Mouse (Mus musculus) limb, embryonic 10.5 days (tissue): Measurements from ENCODE around the gene 1600002K03Rik. TPM values are rescaled to one million over a fixed set of nuclear protein-coding genes. Genes with fewer than 3 reads are reported as not detected.
A peak's percentile ranks its signal among the peaks of the same experiment; 100 is the strongest.
"Not testable (repeated sequence)": the region's sequence is repeated elsewhere in the genome, so short reads cannot be mapped to it uniquely, and the experiment has no call there.

ENCODE experiments used
- DNase-seq: peaks from one replicate; pipeline ENCODE4 v3.0.0-alpha.2; 2017; ENCODE audit warnings: low spot score
- H3K27ac ChIP-seq: fragments of 300-500 bp; sonication (generic); 2 replicates; pipeline ENCODE4 v1.5.1; 2016; ENCODE audit warnings: mild to moderate bottlenecking
- H3K27me3 ChIP-seq: fragments of 300-500 bp; sonication (generic); 2 replicates; pipeline ENCODE4 v1.6.1; 2016; ENCODE audit warnings: low read depth, mild to moderate bottlenecking; ENCODE audit not compliant: poor library complexity, severe bottlenecking
- H3K36me3 ChIP-seq: fragments of 300-500 bp; sonication (generic); 2 replicates; pipeline ENCODE4 v1.6.1; 2016; ENCODE audit warnings: mild to moderate bottlenecking, moderate library complexity
- H3K4me1 ChIP-seq: fragments of 300-500 bp; sonication (generic); 2 replicates; pipeline ENCODE4 v1.6.1; 2016
- H3K4me3 ChIP-seq: fragments of 300-500 bp; sonication (generic); 2 replicates; pipeline ENCODE4 v1.5.1; 2016; ENCODE audit warnings: mild to moderate bottlenecking, moderate library complexity
- H3K9me3 ChIP-seq: fragments of 300-500 bp; sonication (generic); replicated peaks from 2 replicates; pipeline ENCODE4 v1.6.1; 2016; ENCODE audit warnings: mild to moderate bottlenecking
- WGBS: fragments of 180-500 bp; shearing (Covaris S2); methylation state at CpG from one replicate; pipeline ENCODE4 v1.1.7; 2016; 5-methylcytosine and 5-hydroxymethylcytosine counted together
- polyA plus RNA-seq: library from polyadenylated mRNA; unstranded; fragments of >200 nt; fragmentation: Nextera tagmentation; extraction: Ambion mirVana; gene quantifications from 2 replicates; pipeline ENCODE4 v1.2.1, GENCODE M21; 2016

The 1600002K03Rik gene
- polyA plus RNA-seq, 1 experiment from 2014 or later = 8.7 TPM

DNA sequence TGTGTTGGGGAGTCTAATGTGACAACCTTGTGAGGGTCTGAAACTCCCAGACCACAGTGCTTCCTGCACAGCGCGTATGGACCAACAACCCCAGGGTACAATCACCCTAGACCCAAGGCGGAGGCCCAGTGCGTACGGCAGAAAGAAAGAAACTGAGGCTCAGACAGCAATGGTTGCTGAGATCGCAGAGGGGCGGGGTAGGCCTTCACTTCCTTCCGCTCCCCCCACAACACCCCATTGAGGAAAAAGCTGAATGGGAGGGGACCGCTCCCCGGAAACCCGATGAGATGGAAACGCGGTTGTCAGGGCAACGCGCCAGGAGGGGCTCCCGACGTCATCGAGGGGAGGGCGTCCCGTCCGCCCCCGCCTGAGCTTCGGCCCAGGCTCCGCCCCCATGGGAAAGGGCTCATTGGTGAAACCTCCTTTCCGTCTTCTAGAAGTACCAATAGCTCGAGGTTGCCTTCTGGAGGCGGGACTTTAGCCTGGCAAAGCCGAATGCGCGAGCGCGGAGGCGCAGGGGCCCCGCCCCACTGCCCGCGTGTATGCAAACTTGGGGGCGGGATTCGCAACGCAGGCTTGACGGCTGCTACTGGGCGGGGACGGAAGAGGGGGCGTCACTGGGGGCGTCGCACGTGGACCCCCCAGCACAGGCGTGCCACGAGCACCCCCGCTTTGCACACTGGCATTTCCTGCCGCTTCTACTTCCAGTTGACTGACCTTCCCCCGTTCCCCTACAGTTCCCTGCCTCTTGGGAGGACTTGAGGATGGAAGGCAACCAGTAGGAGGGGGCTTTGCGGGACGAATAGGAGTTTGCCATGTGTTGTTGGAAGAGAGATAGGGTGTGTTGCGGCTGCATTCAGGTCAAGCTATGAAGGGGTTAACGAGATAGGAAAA lies 12.9 kb upstream of the 1600002K03Rik start:
- no peaks in the 10 kb centered on the region for H3K9me3 ChIP-seq
- under 1% methylated on average over 55 of the region's 55 CpGs for WGBS
- H3K4me1 ChIP-seq = peaks cover 98% of the 10 kb centered on the region
- DNase-seq = peak; percentile 90
- H3K27me3 ChIP-seq = no peaks in the 10 kb centered on the region
- peak overlapping the region; percentile 47 for H3K4me3 ChIP-seq
- peaks cover 47% of the 10 kb centered on the region for H3K36me3 ChIP-seq
- peak overlapping the region; percentile 87 for H3K27ac ChIP-seq

DNA sequence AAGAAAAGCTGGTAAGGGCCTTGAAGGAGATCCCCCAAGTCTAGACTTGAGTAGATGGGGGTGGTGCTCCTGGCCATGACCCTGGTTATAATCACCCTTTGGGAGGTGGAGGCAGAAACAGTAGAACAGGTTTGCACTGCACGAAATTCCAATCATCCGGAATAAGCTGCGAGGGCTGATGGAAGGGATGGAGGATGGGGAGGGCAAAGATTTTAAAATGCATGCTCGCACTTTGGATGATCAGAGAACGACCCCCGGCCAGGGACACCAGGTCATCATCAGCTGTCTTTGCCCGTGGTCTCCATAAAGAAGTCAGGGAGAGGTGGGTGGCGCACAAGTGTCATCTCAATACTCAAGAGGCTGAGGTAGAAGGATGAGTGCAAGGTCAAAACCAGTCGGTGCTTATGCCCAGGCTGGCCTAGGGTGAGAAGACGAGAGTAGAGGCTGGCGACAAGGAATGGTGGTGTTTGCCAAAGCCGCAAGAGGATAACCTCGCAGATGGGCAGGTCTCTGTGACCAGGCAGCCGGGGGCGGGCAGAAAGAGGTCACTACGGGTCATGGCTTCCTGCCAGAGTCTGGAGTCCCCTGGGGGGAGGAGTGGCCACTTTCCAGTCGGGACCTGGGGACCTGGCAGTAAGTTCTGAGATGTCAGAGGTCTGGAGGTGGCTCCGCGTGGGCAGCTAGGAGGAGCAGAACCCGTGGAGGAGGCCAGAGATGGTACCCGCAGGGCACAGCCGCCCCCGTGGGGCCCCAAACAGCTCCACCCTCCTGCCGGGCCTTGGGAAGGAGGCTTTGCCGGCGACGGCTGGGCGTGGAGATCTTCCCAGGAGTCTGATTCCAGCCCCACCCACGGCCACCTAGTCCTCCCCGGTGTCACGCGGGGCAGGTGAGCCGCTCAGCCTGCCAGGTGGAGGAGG lies 12.0 kb upstream of the 1600002K03Rik start:
- DNase-seq = peak; percentile 80
- WGBS = under 1% methylated on average over 33 of the region's 33 CpGs
- no peaks in the 10 kb centered on the region for H3K27me3 ChIP-seq
- peak overlapping the region; percentile 87 for H3K27ac ChIP-seq
- no peaks in the 10 kb centered on the region for H3K9me3 ChIP-seq
- peak overlapping the region; percentile 47 for H3K4me3 ChIP-seq
- peaks cover 38% of the 10 kb centered on the region for H3K36me3 ChIP-seq
- peaks cover 98% of the 10 kb centered on the region for H3K4me1 ChIP-seq

DNA sequence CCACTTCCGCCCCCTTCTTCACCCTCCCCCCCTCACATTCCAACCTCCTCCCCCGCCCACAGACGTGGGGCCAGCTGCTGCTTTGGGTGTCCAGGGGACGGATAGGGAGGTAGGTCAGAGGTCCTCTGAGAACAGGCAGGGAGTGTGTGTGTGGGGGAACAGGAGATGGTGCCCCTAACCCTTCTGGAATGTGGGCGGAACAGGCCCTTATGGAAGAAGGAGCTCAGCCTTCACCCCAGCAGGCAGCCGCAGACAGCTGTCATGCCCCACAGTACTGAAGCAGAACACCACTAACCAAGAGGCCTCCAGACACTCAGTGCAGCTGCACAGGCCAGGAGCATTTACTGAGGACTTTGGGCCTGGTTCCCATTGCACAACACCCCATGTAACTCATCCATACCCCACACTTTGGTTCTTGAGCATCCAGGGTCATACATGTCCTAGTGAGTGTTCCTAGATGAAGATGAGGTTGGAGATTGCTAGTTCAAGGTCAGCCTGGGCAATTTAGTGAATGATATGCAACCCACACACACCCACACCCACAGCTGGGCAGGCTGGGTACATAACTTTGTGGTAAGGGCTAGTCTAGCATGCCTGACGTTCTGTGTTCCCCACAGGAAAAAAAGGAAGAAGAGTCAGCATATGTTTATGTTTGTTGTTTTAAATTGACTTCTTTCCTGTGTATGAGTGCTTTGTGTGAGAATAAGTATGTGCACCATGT lies 11.1 kb upstream of the 1600002K03Rik start:
- Histone ChIP-seq H3K27ac (peak overlapping the region; percentile 87), H3K9me3 (no peaks in the 10 kb centered on the region), H3K27me3 (no peaks in the 10 kb centered on the region), H3K4me1 (peaks cover 93% of the 10 kb centered on the region), H3K4me3 (peak overlapping the region; percentile 47), H3K36me3 (peaks cover 28% of the 10 kb centered on the region)
- WGBS = 9% methylated on average over 7 of the region's 7 CpGs
- DNase-seq = peak; percentile 71

DNA sequence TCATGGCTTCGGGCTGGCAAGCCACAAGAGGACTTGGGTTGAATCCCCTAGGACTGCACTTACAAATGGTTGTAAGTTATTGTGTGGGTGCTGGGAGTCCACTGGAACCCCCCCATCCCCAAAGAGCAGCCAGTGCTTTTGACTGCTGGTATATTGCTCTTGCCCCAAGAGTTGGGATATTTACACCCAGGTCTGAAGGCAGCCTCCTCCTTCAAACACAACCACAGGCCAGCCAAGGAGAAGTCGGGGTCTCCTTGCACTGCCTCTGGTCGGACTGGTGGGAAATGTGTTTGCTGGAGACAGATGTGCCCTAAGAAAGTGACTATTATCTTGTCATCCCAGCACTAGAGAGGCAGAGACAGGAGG lies 10.5 kb upstream of the 1600002K03Rik start:
- 85% methylated on average over 3 of the region's 3 CpGs for WGBS
- peak overlapping the region; percentile 87 for H3K27ac ChIP-seq

DNA sequence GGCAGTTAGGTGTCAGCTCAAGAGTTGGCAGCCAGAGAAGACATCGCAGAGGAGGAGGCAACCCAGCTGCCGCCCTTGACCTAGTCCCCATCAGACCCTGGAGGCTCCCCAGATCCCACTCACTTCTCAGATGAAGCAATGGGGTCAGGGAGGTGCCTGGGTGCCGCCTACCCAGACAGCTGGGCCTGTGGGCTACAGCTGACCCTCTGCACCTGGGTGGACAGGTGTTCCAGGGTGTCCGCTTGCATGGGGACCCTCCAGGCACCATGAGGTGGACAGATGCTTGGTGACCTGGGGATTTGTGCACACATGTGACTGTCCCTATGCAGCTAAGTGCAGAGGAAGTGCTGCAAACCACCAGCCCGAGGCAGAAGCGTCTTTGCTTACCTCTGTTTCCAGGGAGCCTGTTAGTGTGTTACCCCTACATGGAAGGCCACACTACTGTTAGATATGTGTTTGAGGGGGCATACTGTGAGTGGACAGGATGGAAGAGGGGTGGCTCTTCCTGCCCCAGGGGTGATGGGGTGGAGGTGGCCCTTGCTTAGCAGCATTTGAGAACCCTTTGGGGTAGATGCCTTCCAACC lies 9.9 kb upstream of the 1600002K03Rik start:
- no peaks in the 10 kb centered on the region for H3K27me3 ChIP-seq
- 72% methylated on average over 6 of the region's 6 CpGs for WGBS
- DNase-seq = no peak
- H3K9me3 ChIP-seq = no peaks in the 10 kb centered on the region
- peak overlapping the region; percentile 87 for H3K27ac ChIP-seq
- H3K36me3 ChIP-seq = peaks cover 18% of the 10 kb centered on the region; the same call in 1 of the 2 replicates
- H3K4me3 ChIP-seq = peak overlapping the region; percentile 20; the same call in 1 of the 2 replicates
- H3K4me1 ChIP-seq = peaks cover 91% of the 10 kb centered on the region

More for the DNA sequence above, 10.5 kb upstream of the 1600002K03Rik start:
- Histone ChIP-seq H3K9me3 (no peaks in the 10 kb centered on the region), H3K27me3 (no peaks in the 10 kb centered on the region), H3K4me3 (peak overlapping the region; percentile 20; the same call in 1 of the 2 replicates), H3K4me1 (peaks cover 93% of the 10 kb centered on the region), H3K36me3 (peaks cover 23% of the 10 kb centered on the region)
- no peak for DNase-seq

DNA sequence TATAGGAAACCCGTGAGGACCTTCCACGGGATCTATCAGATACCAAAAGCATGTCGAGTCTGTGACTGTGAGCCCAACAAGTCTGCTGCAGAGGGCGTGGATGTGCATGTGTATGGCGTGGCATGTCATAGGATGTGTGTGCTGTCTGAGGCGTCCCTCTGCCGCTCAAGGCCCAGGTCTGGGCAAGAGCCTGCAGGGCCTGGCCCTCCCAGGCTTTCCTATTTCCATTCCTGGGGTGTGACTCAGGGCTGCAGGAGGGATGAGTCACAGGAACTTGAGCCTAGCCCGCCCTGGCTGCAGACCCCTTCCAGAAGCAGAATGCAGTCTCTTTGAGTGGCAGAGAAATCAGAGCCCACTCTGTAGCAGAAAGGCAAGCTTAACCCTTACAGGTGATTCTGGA lies 9.0 kb upstream of the 1600002K03Rik start:
- Histone ChIP-seq H3K36me3 (peaks cover 10% of the 10 kb centered on the region; the same call in 1 of the 2 replicates), H3K4me1 (peaks cover 86% of the 10 kb centered on the region), H3K27me3 (no peaks in the 10 kb centered on the region), H3K9me3 (no peaks in the 10 kb centered on the region), H3K27ac (no peak overlapping the region), H3K4me3 (peak overlapping the region; percentile 48)
- WGBS = 76% methylated on average over 8 of the region's 8 CpGs
- DNase-seq = no peak

DNA sequence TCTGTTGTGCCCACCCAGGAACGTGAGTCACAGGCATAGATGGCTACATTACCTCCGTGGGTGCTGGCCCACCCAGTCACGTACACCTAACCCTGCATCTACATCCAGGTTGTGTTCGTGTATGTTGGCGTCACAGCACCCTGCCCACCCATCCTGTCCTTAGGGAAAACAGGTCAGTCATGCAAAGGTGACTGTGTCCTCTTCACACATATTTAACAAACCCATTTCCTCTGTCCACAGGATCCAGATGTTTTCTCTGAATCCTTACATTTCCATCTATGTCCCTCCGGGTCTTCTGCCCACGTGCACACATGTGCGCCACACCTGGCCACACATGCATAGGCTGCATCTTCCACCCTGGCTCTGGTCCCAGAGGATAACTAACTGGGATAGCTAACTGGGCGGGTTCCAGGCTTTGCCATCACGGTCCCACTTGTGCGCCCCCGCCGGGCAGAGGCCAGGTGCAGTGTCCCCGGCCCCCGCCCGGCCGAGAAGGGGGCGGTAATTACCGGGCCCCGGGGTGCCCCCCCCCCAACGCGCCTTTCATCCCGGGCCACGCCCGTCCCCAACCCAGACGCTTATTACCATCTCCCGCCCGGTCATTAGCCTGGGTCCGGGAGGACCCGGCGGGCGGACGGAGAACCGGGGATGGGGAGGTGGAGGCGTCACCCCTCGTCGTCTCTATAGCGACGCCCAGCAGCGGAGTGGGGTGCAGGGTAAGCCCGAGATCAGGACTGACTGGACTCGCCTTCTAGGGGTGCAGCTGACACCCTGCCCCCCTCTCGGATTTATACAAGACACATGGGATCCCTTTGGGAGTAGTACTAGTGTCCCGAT lies 8.4 kb upstream of the 1600002K03Rik start:
- H3K4me1 ChIP-seq = peaks cover 85% of the 10 kb centered on the region
- H3K36me3 ChIP-seq = peaks cover 8% of the 10 kb centered on the region
- H3K9me3 ChIP-seq = no peaks in the 10 kb centered on the region
- no peak for DNase-seq
- no peaks in the 10 kb centered on the region for H3K27me3 ChIP-seq
- peak overlapping the region; percentile 48 for H3K4me3 ChIP-seq
- H3K27ac ChIP-seq = peak overlapping the region; percentile 61
- WGBS = 10% methylated on average over 44 of the region's 44 CpGs

DNA sequence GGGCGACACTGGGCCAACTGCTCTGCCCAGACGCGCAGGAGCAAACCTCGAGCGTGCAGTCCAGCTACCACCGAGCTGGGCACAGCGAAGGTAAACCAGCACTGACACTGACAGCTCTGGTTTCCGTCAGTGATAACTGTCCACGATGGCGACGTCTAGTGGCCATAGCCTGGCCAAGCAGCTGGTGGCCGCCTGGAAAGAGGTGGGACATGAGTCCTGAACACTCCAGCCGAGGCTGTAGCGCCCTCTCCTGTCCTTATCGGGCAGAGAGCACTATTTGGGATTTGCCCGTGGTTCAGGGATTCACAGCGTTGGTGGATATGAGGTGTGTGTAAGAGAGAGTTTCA lies 7.8 kb upstream of the 1600002K03Rik start:
- H3K27ac ChIP-seq = peak overlapping the region; percentile 61
- WGBS = under 1% methylated on average over 17 of the region's 17 CpGs
- H3K9me3 ChIP-seq = no peaks in the 10 kb centered on the region
- no peaks in the 10 kb centered on the region for H3K27me3 ChIP-seq
- H3K36me3 ChIP-seq = peaks cover 11% of the 10 kb centered on the region
- H3K4me1 ChIP-seq = peaks cover 82% of the 10 kb centered on the region
- peak overlapping the region; percentile 48 for H3K4me3 ChIP-seq
- DNase-seq = peak; percentile 95

DNA sequence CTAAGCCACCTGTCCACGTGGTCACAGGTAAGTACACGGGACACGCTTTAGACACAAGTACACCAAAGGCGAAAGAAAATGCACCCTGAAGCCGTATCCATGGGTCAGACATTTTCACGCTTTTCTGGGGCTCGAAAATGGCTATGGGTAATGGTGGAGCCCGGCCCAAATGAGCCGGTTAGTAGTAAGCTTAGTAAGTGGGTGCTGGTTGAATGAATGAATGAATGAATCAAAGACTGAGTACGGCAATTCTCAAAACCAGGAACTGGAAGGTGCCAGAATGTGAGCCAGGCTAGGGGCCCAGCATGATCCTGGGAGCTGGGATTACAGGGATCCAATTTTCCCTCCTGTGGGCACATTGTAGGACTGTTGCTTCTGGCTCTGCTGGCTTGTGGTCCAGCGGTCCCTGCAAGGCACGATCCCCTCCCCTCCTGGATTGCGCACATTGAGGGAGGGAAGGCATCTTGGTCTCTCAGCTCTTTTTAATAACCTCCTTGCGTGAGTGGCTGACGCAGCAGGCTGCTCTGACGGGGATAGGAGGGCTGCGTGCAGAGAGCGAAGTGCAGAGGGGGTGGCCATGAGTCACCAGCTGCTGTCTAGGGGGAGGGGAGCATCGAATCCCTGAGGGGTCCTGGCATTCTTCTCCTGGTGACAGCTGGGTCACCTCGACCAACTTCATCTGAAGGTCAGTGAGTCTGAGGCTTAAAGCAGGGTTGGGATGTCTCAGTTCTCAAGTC lies 7.2 kb upstream of the 1600002K03Rik start, which contains the start of gene Cirbp:
Gene Cirbp, plus strand, starts transcription at position 594 of the 737 bp plus-strand sequence.
- DNase-seq = no peak
- Histone ChIP-seq H3K4me1 (peaks cover 79% of the 10 kb centered on the region), H3K9me3 (no peaks in the 10 kb centered on the region), H3K27me3 (no peaks in the 10 kb centered on the region), H3K36me3 (peaks cover 15% of the 10 kb centered on the region), H3K4me3 (peak within 1 kb of the TSS; percentile 96), H3K27ac (peak within 1 kb of the TSS; percentile 100)
- WGBS = 17% methylated on average over 20 of the region's 20 CpGs

DNA sequence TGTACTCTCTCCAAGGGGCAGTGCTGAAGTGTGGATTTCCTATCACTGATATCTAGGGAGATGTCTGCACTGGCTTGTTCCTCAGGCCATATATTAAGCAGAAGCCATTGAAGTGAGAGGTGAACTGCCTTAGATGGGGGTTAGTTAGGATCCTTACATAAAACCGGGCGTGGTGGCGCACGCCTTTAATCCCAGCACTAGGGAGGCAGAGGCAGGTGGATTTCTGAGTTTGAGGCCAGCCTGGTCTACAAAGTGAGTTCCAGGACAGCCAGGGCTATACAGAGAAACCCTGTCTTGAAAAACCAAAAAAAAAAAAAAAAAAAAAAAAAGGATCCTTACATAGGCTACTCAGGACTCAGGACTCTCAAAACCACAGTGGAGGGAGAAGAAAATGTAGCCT lies 6.6 kb upstream of the 1600002K03Rik start:
- H3K4me1 ChIP-seq = peaks cover 74% of the 10 kb centered on the region
- H3K4me3 ChIP-seq = peak overlapping the region; percentile 48; the same call in 1 of the 2 replicates
- not testable (repeated sequence) for H3K27me3 ChIP-seq, DNase-seq, H3K9me3 ChIP-seq
- peaks cover 21% of the 10 kb centered on the region for H3K36me3 ChIP-seq
- 81% methylated on average over 4 of the region's 4 CpGs for WGBS
- peak overlapping the region; percentile 61 for H3K27ac ChIP-seq
